Mouse (Mus musculus): Measurements from ENCODE around the gene S1pr5.
"Not testable (repeated sequence)": the region's sequence is repeated elsewhere in the genome, so short reads cannot be mapped to it uniquely, and the experiment has no call there.

GRCm38 (mm10) chr9:21291868-21292267, 43.6 kb upstream of the S1pr5 start:
- not testable (repeated sequence) for TF ChIP-seq POLR2A (IDR thresholded peaks at IDR 0.05; ENCODE audit: extremely low read depth, insufficient read depth, low read length); CTCF (IDR thresholded peaks at IDR 0.05; ENCODE audit: low read depth, low read length)
